Mouse (Mus musculus) urinary bladder, postnatal 0 days (tissue): Measurements from ENCODE around the gene Gm8797. TPM values are rescaled to one million over a fixed set of nuclear protein-coding genes. Genes with fewer than 3 reads are reported as not detected.

Experiments used
- polyA plus RNA-seq: library from polyadenylated mRNA; unstranded; fragments of >200 nt; fragmentation: Nextera tagmentation; extraction: Ambion mirVana; gene quantifications from 2 replicates; pipeline ENCODE4 v1.2.1, GENCODE M21; 2015

Gene Gm8797
- 11.5 and 14.6 TPM in 2 replicates for polyA plus RNA-seq

GRCm38 (mm10) chr3:5750506-5750905, at the start of gene Gm8797:
Gm8797 (plus strand) TSS chr3:5750806.

